Mouse (Mus musculus) retina, postnatal 7 days (tissue): Measurements from ENCODE around the gene Sgsh.
A peak's percentile ranks its signal among the peaks of the same experiment; 100 is the strongest.

Experiments used
- DNase-seq: peaks from one replicate; pipeline ENCODE4 v3.0.0-alpha.2; 2012; ENCODE audit warnings: low read depth, low spot score

Gene Sgsh

DNA sequence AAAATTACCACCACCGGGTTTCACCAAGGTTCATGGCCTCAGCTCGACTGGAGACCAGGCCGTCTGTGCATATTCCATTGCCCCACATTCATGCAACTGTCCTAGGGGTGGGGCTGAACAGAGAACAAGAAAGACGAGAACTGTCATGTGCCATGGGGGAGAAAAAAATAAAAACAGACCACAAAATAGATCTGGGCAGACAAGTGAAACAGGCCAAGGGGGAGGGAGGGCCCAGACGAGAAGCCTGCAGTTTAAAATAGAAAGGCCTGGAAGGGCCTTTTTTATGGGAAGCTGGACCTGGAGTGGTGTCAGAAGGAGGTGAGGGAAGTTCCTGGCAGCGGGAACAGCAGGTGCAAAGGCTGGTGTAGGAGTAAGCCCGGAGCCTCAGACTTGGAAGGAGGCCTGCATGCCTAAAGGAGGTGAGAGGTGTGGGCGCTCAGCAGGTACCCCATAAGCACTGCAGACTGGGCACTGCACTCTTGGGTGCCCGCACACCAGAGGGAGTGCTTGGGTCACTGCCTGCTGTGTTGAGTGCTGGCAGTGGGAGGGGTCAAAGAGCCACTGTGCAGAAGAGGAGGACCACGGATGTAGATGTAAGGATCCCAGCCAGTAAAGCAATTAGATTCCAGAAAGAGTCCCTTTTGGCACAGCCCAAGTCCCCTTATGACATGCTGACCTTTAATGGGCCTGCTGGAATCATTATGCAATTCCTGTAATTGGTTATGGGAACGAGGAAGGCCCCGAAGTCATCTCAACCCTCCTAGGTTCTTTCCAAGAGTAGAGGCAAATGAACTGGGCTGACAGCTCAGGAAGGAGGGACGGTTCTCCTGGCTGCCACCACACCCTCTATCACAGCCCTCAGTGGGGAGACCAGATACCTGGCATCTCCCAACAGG is 48.3 kb downstream of the Sgsh start:
- DNase-seq = no peak

DNA sequence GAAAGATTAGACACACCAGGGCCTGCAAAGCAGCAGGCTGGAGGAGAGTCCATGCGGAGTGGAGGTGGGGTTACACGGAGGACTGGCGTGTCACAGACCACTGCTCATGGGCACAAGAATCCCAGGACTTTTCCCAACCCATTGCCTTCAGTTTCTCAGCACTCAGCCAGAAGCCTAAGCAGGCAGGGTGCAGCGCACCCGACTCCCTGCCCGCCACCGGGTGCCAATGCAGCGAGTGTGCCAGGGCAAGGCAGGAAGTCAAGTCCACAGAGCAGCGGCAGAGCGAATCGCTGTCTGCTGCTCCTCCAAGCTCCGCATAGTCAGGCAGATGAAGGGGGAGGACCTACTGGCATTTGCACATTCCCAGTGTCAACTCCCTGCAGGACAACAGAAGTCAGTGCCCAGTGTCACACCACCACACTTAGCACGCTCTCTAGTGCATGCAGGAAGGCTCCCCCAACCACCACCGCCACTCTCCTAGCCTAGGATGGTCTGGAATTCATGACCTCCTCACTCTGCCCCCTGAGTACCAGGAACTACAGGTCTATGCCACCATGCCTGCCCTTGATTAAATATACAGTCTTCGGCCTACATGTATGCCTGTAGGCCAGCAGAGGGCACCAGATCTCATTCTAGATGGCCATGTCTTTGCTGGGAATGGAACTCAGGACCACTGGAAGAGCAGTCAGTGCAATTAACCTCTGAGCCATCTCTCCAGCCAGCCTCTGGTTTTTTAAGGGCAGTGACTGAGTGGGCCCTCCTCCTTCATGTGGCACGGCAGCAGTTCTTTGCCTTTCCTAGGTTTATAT is 50.2 kb downstream of the Sgsh start:
- peak; percentile 31 for DNase-seq

DNA sequence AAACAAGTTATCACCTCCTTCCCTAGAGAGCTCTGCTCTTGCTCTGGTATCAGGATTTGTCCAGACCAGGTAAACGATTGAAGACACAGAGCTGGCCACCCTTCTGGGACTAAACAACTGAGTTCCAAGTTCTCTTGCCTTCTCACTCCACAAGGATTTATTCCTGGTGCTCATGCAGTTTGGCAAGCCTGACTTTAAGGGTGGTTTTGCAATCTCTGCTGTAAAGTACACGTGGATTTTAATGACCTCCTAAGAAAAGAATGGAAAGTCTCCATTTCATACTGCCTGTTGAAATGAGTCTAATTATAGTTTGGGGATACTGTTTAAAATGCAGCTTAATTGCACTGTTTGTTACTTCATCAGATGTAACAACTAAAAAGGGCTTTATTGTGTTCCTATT is 54.4 kb downstream of the Sgsh start:
- no peak for DNase-seq

DNA sequence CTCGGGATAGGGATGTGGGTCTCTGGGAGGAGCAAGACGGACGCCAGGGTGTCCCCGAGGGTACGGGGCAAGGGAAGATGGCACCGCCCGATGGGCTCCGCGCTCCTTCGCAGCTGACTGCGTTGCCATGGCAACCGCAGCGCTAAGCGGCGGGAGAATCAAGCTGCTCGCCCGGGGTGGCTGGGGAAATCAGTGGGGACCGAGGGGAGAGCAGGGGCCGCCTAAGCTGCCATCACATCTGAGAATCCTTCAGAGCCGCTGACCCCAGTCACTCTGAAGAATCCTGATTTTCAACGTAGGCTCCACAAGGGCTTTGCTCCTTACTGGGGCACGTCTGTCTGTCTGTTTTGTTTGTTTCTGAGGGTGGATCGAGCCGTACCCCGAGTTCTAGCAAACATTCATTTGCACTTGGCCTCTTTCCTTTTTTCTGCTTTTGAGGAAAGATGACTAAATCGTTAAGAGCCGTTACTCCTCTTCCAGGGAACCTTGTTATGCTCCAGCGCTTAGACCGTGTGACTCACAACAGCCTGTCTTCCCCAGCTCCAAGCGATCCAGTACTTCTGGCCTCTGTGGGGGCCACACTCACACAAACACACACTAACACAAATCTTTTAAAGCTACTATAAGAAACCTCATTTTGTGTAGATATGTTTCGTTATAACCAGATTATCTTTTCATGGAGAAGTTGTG is 54.9 kb downstream of the Sgsh start:
- DNase-seq = no peak

DNA sequence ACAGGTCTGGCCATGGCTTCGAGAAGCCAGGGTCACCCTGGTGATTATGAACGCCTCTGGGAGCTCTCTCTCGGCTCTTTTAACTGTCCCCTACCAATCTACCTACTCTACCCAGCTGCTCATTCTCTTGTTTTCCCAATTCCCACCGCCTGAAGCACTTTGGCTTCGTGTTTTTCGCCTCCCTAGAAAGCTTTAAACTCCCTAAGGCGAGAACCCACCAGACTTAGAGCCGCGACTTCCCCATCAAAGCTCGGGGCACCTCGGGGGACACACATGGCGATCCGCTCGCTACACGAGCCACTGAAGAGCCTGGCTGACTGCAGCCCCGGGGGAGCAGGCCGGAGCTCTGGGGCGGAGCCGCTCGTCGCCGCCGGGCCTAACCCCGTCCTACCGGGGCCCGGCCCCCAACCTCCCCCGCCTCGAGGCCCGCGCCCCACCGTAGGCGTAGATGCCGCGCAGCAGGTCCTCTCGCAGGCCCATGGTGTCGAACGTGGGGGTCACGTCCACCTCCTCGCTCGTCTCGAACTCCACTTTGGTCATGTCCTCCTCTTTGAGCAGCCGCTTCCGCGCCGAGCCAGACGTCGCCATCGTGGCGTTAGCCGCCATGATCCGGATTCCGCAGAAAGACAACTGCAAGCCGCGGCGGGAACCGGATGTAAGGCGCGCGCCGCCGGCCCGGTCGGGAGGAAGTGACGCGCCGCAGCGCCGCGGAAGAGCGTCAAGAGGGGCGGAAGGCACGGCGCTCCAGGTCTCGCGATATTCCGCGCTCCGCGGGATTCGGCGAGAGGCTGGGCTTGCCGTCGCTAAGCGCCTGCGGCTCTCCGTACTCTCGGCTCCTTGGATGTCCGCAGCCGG is 55.7 kb downstream of the Sgsh start, which contains the start of gene Eif4a3:
Eif4a3 (minus strand) TSS at position 699 of the 855 bp plus-strand sequence.
- peak; percentile 98 for DNase-seq

DNA sequence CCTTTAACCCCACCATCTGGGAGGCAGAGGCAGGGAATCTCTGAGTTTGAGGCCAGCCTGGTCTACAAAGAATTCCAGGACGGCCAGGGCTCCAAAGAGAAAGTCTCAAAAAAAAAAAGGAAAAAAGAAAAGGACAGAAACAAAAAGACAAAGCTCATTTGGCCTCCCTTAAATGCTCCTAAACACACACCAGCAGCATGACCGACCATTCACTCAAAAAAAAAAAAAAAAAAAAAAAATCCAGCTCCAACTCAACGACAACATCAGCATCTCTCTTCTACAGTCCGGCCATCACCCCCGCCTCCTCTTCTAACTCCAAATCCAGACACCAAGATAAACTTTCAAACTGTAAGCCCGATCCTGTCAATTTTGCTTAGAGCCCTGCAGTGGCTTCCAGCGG is 56.4 kb downstream of the Sgsh start:
- DNase-seq = no peak

DNA sequence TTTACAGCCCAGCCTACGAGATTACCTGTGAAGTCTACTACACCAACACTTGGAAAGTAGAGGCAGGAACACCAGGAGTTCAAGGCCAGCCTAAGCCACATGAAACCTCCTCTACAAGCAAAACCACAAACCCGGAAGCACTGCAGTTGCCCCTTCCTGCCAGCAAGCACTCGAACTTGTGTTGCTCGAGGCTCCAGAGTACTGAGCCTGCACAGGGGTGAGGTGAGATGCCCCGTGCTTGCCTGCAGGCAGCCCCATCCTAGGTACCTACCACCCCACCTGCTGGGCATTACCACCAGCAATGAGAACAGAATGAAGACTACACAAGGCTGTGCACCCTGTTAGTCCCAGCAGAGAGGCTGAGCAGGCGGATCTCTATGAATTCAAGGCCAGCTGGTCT is 57.3 kb downstream of the Sgsh start:
- no peak for DNase-seq
